Mouse (Mus musculus) bone marrow macrophage, adult 2 months (primary cell): ENCODE data around the gene Tmem205.

Experiments used
- CTCF ChIP-seq: IDR thresholded peaks from 2 replicates; pipeline ENCODE4 v1.5.1; 2012; ENCODE audit warnings: low read depth, mild to moderate bottlenecking, low read length, moderate library complexity
- POLR2A ChIP-seq: IDR thresholded peaks from 2 replicates; pipeline ENCODE4 v1.6.1; 2012; ENCODE audit warnings: mild to moderate bottlenecking, low read depth, low read length, borderline replicate concordance

DNA sequence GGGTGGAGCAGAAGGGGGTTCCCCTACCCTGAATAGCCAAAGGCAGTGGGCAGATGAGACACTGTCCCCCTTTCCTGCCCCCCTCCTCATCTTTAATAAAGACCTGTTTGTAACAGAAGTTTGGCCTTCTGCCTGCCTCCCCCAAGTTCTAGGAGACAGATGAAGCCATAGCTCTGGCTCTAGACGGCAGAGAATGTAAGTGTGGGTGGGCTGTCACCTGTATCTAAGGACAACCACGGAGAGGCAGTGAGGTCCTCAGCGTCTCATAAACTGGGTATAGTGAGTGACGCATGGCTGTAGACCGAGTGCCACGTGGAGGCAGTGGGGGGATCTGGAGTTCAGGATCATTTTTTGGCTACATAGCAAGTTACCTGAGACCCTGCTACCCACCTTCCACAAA is 21.4 kb upstream of the Tmem205 start:
- TF ChIP-seq POLR2A (no peak), CTCF (no peak)
